Mouse (Mus musculus) myocyte (in vitro differentiated cells): Measurements from ENCODE around the gene Lbp.

Experiments used
- CEBPB ChIP-seq: IDR thresholded peaks from 2 replicates; pipeline ENCODE4 v1.6.1; 2011; ENCODE audit warnings: mild to moderate bottlenecking, moderate library complexity; ENCODE audit not compliant: poor library complexity, insufficient read depth, severe bottlenecking
- MYOD1 ChIP-seq, 3 experiments: IDR thresholded peaks; one replicate each; pipeline ENCODE4 v1.6.1; 2011; ENCODE audit warnings: control low read depth in 2 of 3, low read depth in 2 of 3, mild to moderate bottlenecking in 2 of 3, moderate library complexity in 1 of 3; ENCODE audit not compliant: insufficient read length in 2 of 3, control insufficient read depth in 1 of 3
- MYOG ChIP-seq, 3 experiments: IDR thresholded peaks; one replicate each; pipeline ENCODE4 v1.6.1; 2011; ENCODE audit warnings: control low read depth in 2 of 3, low read depth in 2 of 3, mild to moderate bottlenecking in 2 of 3; ENCODE audit not compliant: insufficient read length in 2 of 3, control insufficient read depth in 1 of 3, insufficient read depth in 1 of 3
- POLR2A ChIP-seq: IDR thresholded peaks from one replicate; pipeline ENCODE4 v1.6.1; 2011; ENCODE audit warnings: low read depth, mild to moderate bottlenecking, control low read depth, moderate library complexity; ENCODE audit not compliant: insufficient read length
- POLR2AphosphoS2 ChIP-seq: IDR thresholded peaks from one replicate; pipeline ENCODE4 v1.6.1; 2011; ENCODE audit warnings: low read depth, control low read depth; ENCODE audit not compliant: insufficient read length
- USF1 ChIP-seq: IDR thresholded peaks from one replicate; pipeline ENCODE4 v1.6.1; 2011; ENCODE audit warnings: low read depth, mild to moderate bottlenecking, control low read depth, moderate library complexity

GRCm38 (mm10) chr2:158364175-158364574, 57.9 kb downstream of the Lbp start:
- TF ChIP-seq MYOG (IDR thresholded peaks at IDR 0.05; ENCODE audit: control insufficient read depth in 1 of 3, insufficient read depth in 1 of 3, insufficient read length in 2 of 3, low read depth in 2 of 3) (no peak), CEBPB (no peak), POLR2A (no peak), POLR2AphosphoS2 (no peak), MYOD1 (IDR thresholded peaks at IDR 0.05; ENCODE audit: control insufficient read depth in 1 of 3, insufficient read length in 2 of 3, low read depth in 2 of 3) (no peak), USF1 (no peak)
